Mouse (Mus musculus): ENCODE data around the gene Syn2.

DNA sequence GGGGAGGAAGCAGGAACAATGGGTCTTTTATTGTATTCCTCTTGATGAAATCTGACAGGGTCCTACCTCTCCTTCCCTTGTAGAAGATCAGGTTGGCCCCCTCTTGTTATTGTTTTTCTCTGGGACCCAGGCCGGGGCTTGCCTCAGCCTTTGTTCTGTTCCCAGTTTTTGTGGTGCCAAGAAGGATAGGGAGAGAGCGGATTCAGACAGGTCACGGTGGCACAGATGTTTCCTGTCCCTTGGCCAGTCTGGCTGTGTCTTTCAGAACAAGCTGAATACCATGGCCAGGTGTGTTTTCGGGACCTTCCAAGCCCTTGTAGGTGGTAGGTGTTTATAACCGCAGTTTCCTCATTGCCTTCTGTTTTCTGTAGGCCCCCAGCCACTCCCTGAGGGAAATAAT, 78.4 kb downstream of the Syn2 start:
- no peak for TF ChIP-seq CTCF (IDR thresholded peaks at IDR 0.05; ENCODE audit: borderline replicate concordance, extremely low read depth, insufficient read depth, insufficient read length)
- no peak for TF ChIP-seq POLR2A (IDR thresholded peaks at IDR 0.05; ENCODE audit: borderline replicate concordance, extremely low read depth, insufficient read depth, insufficient read length, poor library complexity, severe bottlenecking)
